Mouse (Mus musculus): ENCODE measurements around the gene Rgs6. TPM values are rescaled to one million over a fixed set of nuclear protein-coding genes. Genes with fewer than 3 reads are reported as not detected.
A peak's percentile ranks its signal among the peaks of the same experiment; 100 is the strongest.

Rgs6 gene
- 11.5 and 12.5 TPM in 2 replicates for polyA plus RNA-seq (2014; fragmentation: Nextera tagmentation; extraction: Ambion mirVana)

DNA sequence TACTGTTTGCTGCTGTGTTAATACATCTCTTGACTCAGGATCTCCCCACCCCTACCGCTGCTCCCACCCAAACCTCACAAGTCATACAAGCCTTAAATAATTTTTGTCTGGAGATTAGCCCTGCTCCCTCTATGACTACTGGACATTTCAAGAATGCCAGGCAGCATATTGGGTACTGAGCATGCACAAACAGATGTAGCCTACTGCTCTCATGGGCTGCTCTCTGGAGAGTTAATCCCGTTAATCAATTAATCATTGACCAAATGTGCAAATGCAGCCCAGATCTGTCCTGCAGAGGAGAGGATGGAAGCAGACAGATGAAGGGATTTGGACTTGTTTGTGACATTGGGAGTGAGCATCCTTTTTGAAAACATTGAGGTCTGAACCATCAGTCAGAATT is at the start of gene Rgs6:
Gene Rgs6 (plus strand): TSS at position 276 of the 400 bp plus-strand sequence.
- H3K27ac ChIP-seq (replicated peaks; ENCODE audit: low read depth, low read length), result no peak within 1 kb of the TSS
- ATAC-seq (ENCODE audit: low FRiP score, low TSS enrichment), result no peak
- no peaks in the 10 kb centered on the region for H3K9me3 ChIP-seq (ENCODE audit: control insufficient read depth, low read length)
- no peak for DNase-seq
- peak within 1 kb of the TSS; percentile 10; the same call in 1 of the 2 replicates for H3K4me2 ChIP-seq (ENCODE audit: low read length)
- H3K27me3 ChIP-seq (ENCODE audit: control insufficient read depth, insufficient read depth, low read length), result no peaks in the 10 kb centered on the region
- H3K4me1 ChIP-seq (ENCODE audit: control insufficient read depth, insufficient read depth, low read length), result 0 out of 2 replicates have a peak, but pooled peaks cover 15% of the 10 kb centered on the region
- no peak within 1 kb of the TSS for H3K4me3 ChIP-seq (replicated peaks; ENCODE audit: low read depth, low read length)
- no peaks in the 10 kb centered on the region for H3K36me3 ChIP-seq (ENCODE audit: control insufficient read depth, insufficient read depth, low read length)
- H3K9ac ChIP-seq (replicated peaks; ENCODE audit: low read length), result no peak within 1 kb of the TSS
- 92% methylated on average over 2 of the region's 2 CpGs for WGBS

- no peak overlapping the region for H3K27ac ChIP-seq (replicated peaks; ENCODE audit: low read depth, low read length)
- H3K4me3 ChIP-seq (replicated peaks; ENCODE audit: low read depth, low read length), result no peak overlapping the region
- WGBS, result 96% methylated on average over 4 of the region's 4 CpGs
- no peak overlapping the region for H3K9ac ChIP-seq (replicated peaks; ENCODE audit: low read length)
- no peak for DNase-seq
- no peak overlapping the region for H3K4me2 ChIP-seq (ENCODE audit: low read length)
- H3K27me3 ChIP-seq (ENCODE audit: control insufficient read depth, insufficient read depth, low read length), result no peaks in the 10 kb centered on the region
- ATAC-seq (ENCODE audit: low FRiP score, low TSS enrichment), result no peak
- H3K4me1 ChIP-seq (ENCODE audit: control insufficient read depth, insufficient read depth, low read length), result no peaks in the 10 kb centered on the region
- no peaks in the 10 kb centered on the region for H3K36me3 ChIP-seq (ENCODE audit: control insufficient read depth, insufficient read depth, low read length)
- H3K9me3 ChIP-seq (ENCODE audit: control insufficient read depth, low read length), result no peaks in the 10 kb centered on the region
Observed at GRCm38 (mm10) chr12:82547127-82547526, 41.0 kb upstream of the Rgs6 start.

GRCm38 (mm10) chr12:82549228-82549627 is 38.9 kb upstream of the Rgs6 start:
- 77% methylated on average over 6 of the region's 6 CpGs for WGBS
- no peak for DNase-seq
- Histone ChIP-seq H3K4me2 (ENCODE audit: low read length) (no peak overlapping the region), H3K36me3 (ENCODE audit: control insufficient read depth, insufficient read depth, low read length) (no peaks in the 10 kb centered on the region), H3K9ac (replicated peaks; ENCODE audit: low read length) (no peak overlapping the region), H3K9me3 (ENCODE audit: control insufficient read depth, low read length) (no peaks in the 10 kb centered on the region), H3K27ac (replicated peaks; ENCODE audit: low read depth, low read length) (no peak overlapping the region), H3K4me3 (replicated peaks; ENCODE audit: low read depth, low read length) (no peak overlapping the region), H3K27me3 (ENCODE audit: control insufficient read depth, insufficient read depth, low read length) (no peaks in the 10 kb centered on the region), H3K4me1 (ENCODE audit: control insufficient read depth, insufficient read depth, low read length) (no peaks in the 10 kb centered on the region)
- no peak for ATAC-seq (ENCODE audit: low FRiP score, low TSS enrichment)

- H3K4me2 ChIP-seq (ENCODE audit: low read length), result no peak overlapping the region
- no peaks in the 10 kb centered on the region for H3K27me3 ChIP-seq (ENCODE audit: control insufficient read depth, insufficient read depth, low read length)
- no peak for ATAC-seq (ENCODE audit: low FRiP score, low TSS enrichment)
- H3K36me3 ChIP-seq (ENCODE audit: control insufficient read depth, insufficient read depth, low read length), result no peaks in the 10 kb centered on the region
- WGBS, result 92% methylated on average over 7 of the region's 7 CpGs
- no peak overlapping the region for H3K4me3 ChIP-seq (replicated peaks; ENCODE audit: low read depth, low read length)
- no peak overlapping the region for H3K27ac ChIP-seq (replicated peaks; ENCODE audit: low read depth, low read length)
- H3K4me1 ChIP-seq (ENCODE audit: control insufficient read depth, insufficient read depth, low read length), result no peaks in the 10 kb centered on the region
- no peak for DNase-seq
- H3K9me3 ChIP-seq (ENCODE audit: control insufficient read depth, low read length), result no peaks in the 10 kb centered on the region
- no peak overlapping the region for H3K9ac ChIP-seq (replicated peaks; ENCODE audit: low read length)
Observed at GRCm38 (mm10) chr12:82550076-82550475, 38.0 kb upstream of the Rgs6 start.

- WGBS, result 96% methylated on average over 5 of the region's 5 CpGs
- Histone ChIP-seq H3K27ac (replicated peaks; ENCODE audit: low read depth, low read length) (no peak overlapping the region), H3K4me3 (replicated peaks; ENCODE audit: low read depth, low read length) (no peak overlapping the region), H3K4me2 (ENCODE audit: low read length) (no peak overlapping the region), H3K4me1 (ENCODE audit: control insufficient read depth, insufficient read depth, low read length) (no peaks in the 10 kb centered on the region), H3K9me3 (ENCODE audit: control insufficient read depth, low read length) (no peaks in the 10 kb centered on the region), H3K27me3 (ENCODE audit: control insufficient read depth, insufficient read depth, low read length) (no peaks in the 10 kb centered on the region), H3K36me3 (ENCODE audit: control insufficient read depth, insufficient read depth, low read length) (no peaks in the 10 kb centered on the region), H3K9ac (replicated peaks; ENCODE audit: low read length) (no peak overlapping the region)
- ATAC-seq (ENCODE audit: low FRiP score, low TSS enrichment) (no peak), DNase-seq (no peak)
Observed at GRCm38 (mm10) chr12:82552376-82552775, 35.7 kb upstream of the Rgs6 start.

DNA sequence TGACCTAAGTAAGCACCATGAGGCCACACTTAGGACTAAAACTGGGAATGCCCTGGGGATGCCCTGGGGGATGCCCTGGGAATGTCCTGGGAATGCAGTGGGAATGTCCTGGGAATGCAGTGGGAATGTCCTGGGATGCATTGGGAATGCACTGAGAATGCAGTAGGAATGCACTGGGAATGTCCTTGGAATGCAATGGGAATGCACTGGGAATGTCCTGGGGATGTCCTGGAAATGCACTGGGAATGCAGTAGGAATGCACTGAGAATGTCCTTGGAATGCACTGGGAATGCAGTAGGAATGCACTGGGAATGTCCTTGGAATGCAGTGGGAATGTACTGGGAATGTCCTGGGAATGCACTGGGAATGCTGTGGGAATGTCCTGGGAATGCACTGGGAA is 25.2 kb upstream of the Rgs6 start:
- Histone ChIP-seq H3K9me3 (ENCODE audit: control insufficient read depth, low read length) (no peaks in the 10 kb centered on the region), H3K9ac (replicated peaks; ENCODE audit: low read length) (no peak overlapping the region), H3K27me3 (ENCODE audit: control insufficient read depth, insufficient read depth, low read length) (no peaks in the 10 kb centered on the region), H3K4me3 (replicated peaks; ENCODE audit: low read depth, low read length) (no peak overlapping the region), H3K4me2 (ENCODE audit: low read length) (no peak overlapping the region), H3K36me3 (ENCODE audit: control insufficient read depth, insufficient read depth, low read length) (no peaks in the 10 kb centered on the region), H3K4me1 (ENCODE audit: control insufficient read depth, insufficient read depth, low read length) (no peaks in the 10 kb centered on the region), H3K27ac (replicated peaks; ENCODE audit: low read depth, low read length) (no peak overlapping the region)
- ATAC-seq (ENCODE audit: low FRiP score, low TSS enrichment) (no peak), DNase-seq (no peak)

DNA sequence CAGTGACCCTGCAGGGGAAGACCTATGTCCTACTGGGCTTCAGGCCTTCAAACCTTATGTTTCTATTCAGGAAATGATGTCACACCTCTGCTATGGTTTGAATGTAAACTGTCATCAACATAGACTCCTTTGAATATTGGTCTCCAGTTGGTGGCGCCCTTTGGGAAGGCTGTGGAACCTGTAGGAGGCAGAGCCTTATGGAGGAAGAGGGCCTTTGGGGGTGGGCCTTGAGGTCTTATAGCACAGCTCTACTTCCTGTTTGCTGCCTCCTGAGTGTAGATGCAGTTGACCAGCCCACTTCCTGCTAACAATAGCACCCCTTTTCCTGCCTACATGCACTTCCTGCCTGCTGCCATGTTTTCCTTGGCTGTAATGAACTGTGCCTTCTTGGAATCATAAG is 19.7 kb upstream of the Rgs6 start:
- no peak overlapping the region for H3K4me3 ChIP-seq (replicated peaks; ENCODE audit: low read depth, low read length)
- ATAC-seq (ENCODE audit: low FRiP score, low TSS enrichment) (no peak), DNase-seq (no peak)
- no peaks in the 10 kb centered on the region for H3K27me3 ChIP-seq (ENCODE audit: control insufficient read depth, insufficient read depth, low read length)
- no peaks in the 10 kb centered on the region for H3K4me1 ChIP-seq (ENCODE audit: control insufficient read depth, insufficient read depth, low read length)
- no peak overlapping the region for H3K9ac ChIP-seq (replicated peaks; ENCODE audit: low read length)
- WGBS, result 97% methylated on average over 1 of the region's 1 CpGs
- H3K4me2 ChIP-seq (ENCODE audit: low read length), result no peak overlapping the region
- H3K27ac ChIP-seq (replicated peaks; ENCODE audit: low read depth, low read length), result no peak overlapping the region
- H3K36me3 ChIP-seq (ENCODE audit: control insufficient read depth, insufficient read depth, low read length), result no peaks in the 10 kb centered on the region
- H3K9me3 ChIP-seq (ENCODE audit: control insufficient read depth, low read length), result no peaks in the 10 kb centered on the region

GRCm38 (mm10) chr12:82572706-82573105 is 15.4 kb upstream of the Rgs6 start:
- H3K4me1 ChIP-seq (ENCODE audit: control insufficient read depth, insufficient read depth, low read length), result no peaks in the 10 kb centered on the region
- ATAC-seq (ENCODE audit: low FRiP score, low TSS enrichment) (no peak), DNase-seq (no peak)
- no peak overlapping the region for H3K27ac ChIP-seq (replicated peaks; ENCODE audit: low read depth, low read length)
- 64% methylated on average over 1 of the region's 1 CpGs for WGBS
- H3K4me3 ChIP-seq (replicated peaks; ENCODE audit: low read depth, low read length), result no peak overlapping the region
- H3K36me3 ChIP-seq (ENCODE audit: control insufficient read depth, insufficient read depth, low read length), result no peaks in the 10 kb centered on the region
- H3K9ac ChIP-seq (replicated peaks; ENCODE audit: low read length), result no peak overlapping the region
- no peak overlapping the region for H3K4me2 ChIP-seq (ENCODE audit: low read length)
- no peaks in the 10 kb centered on the region for H3K9me3 ChIP-seq (ENCODE audit: control insufficient read depth, low read length)
- no peaks in the 10 kb centered on the region for H3K27me3 ChIP-seq (ENCODE audit: control insufficient read depth, insufficient read depth, low read length)

GRCm38 (mm10) chr12:82586592-82586991 is 1.5 kb upstream of the Rgs6 start:
- Histone ChIP-seq H3K9me3 (ENCODE audit: control insufficient read depth, low read length) (no peaks in the 10 kb centered on the region), H3K9ac (replicated peaks; ENCODE audit: low read length) (no peak overlapping the region), H3K27ac (replicated peaks; ENCODE audit: low read depth, low read length) (no peak overlapping the region), H3K36me3 (ENCODE audit: control insufficient read depth, insufficient read depth, low read length) (no peaks in the 10 kb centered on the region), H3K27me3 (ENCODE audit: control insufficient read depth, insufficient read depth, low read length) (no peaks in the 10 kb centered on the region), H3K4me2 (ENCODE audit: low read length) (no peak overlapping the region), H3K4me1 (ENCODE audit: control insufficient read depth, insufficient read depth, low read length) (0 out of 2 replicates have a peak, but pooled peaks cover 15% of the 10 kb centered on the region), H3K4me3 (replicated peaks; ENCODE audit: low read depth, low read length) (no peak overlapping the region)
- WGBS, result 38% methylated on average over 7 of the region's 7 CpGs
- DNase-seq, result peak; percentile 29
- ATAC-seq (ENCODE audit: low FRiP score, low TSS enrichment), result no peak

All from midbrain, embryonic 14.5 days (tissue).